Mouse (Mus musculus): ENCODE results near the gene Espn. TPM values are rescaled to one million over a fixed set of nuclear protein-coding genes. Genes with fewer than 3 reads are reported as not detected.
A peak's percentile ranks its signal among the peaks of the same experiment; 100 is the strongest.

The Espn gene
- polyA plus RNA-seq, 1 experiment from 2014 or later: 0.90 TPM

DNA sequence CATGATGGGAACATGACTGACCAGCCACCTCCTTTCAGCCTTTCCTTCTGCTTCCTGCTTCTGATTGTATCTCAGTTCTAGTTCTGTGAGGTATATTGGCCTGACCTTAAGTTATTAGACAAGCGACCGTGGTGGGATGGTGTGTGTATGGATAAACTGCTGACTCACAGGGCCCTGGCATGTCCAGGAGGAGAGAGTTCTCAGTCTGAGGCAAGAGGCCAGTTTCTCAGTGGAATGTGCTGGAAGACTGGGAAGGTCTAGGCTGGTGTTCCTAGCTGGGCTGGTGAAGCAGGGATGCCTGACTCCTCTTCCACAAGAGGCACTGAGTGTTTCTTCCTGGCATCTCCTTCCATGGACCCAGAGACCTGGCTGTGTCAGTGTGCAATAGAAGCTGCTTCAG lies 10.6 kb upstream of the Espn start:
- Histone ChIP-seq H3K9me3 (ENCODE audit: control insufficient read depth, low read length) (no peaks in the 10 kb centered on the region), H3K9ac (ENCODE audit: low read length) (no peak overlapping the region), H3K4me1 (replicated peaks; ENCODE audit: control insufficient read depth, insufficient read depth, low read length) (peaks cover 6% of the 10 kb centered on the region; the same call in 1 of the 2 replicates), H3K36me3 (ENCODE audit: control insufficient read depth, insufficient read depth, low read length) (no peaks in the 10 kb centered on the region), H3K27ac (ENCODE audit: low read depth, low read length) (no peak overlapping the region), H3K27me3 (ENCODE audit: control insufficient read depth, insufficient read depth, low read length) (peaks cover 44% of the 10 kb centered on the region), H3K4me3 (ENCODE audit: low read depth, low read length) (no peak overlapping the region), H3K4me2 (ENCODE audit: low read depth, low read length, severe bottlenecking) (no peak overlapping the region)
- 90% methylated on average over 2 of the region's 2 CpGs for WGBS
- ATAC-seq (replicated peaks; ENCODE audit: low FRiP score) (no peak), DNase-seq (ENCODE audit: low spot score) (no peak)

DNA sequence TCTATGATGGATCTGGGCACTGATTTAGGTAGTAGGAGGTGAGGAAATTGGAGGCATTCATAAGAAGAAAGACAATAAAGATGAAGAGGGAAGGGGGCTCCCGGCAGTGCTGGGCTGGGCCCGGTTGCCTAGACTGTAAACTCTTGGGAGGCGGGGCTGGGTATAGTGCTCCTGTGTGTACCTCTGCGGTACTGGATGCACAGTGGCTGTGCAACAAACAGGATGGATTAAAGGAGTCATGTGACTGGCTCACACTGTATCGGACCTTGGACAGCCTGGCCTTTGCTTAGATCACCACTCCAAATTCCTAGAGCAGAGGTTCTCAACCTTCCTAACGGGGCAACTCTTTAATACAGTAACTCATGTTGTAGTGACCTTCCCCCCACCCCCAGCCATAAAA lies 9.4 kb upstream of the Espn start:
- H3K9me3 ChIP-seq (ENCODE audit: control insufficient read depth, low read length): no peaks in the 10 kb centered on the region
- ATAC-seq (replicated peaks; ENCODE audit: low FRiP score) (no peak), DNase-seq (ENCODE audit: low spot score) (no peak)
- peaks cover 6% of the 10 kb centered on the region; the same call in 1 of the 2 replicates for H3K4me1 ChIP-seq (replicated peaks; ENCODE audit: control insufficient read depth, insufficient read depth, low read length)
- H3K4me2 ChIP-seq (ENCODE audit: low read depth, low read length, severe bottlenecking): no peak overlapping the region
- WGBS: 82% methylated on average over 6 of the region's 6 CpGs
- H3K27ac ChIP-seq (ENCODE audit: low read depth, low read length): no peak overlapping the region
- H3K36me3 ChIP-seq (ENCODE audit: control insufficient read depth, insufficient read depth, low read length): no peaks in the 10 kb centered on the region
- H3K4me3 ChIP-seq (ENCODE audit: low read depth, low read length): no peak overlapping the region
- no peak overlapping the region for H3K9ac ChIP-seq (ENCODE audit: low read length)
- peaks cover 51% of the 10 kb centered on the region for H3K27me3 ChIP-seq (ENCODE audit: control insufficient read depth, insufficient read depth, low read length)

DNA sequence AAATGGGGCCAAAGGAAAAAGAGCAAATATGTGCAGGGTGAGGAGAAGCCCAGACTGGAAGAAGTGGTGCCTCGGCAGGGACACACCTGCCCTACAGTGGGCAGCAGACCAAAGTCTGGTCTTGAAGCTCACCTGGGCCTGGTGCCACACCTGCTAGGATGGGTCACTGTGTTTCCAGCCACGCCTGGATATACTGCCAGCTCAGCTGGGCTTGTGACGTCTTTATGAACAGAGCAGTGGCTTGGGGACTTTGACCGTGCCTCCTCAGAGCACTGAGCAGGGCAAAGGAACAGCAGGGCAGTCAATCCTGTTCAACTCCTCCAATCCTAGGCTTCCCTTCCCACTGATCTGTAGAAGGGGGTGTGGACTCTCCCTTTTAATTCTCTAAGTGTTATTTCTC lies 8.6 kb upstream of the Espn start:
- no peak overlapping the region for H3K27ac ChIP-seq (ENCODE audit: low read depth, low read length)
- WGBS: 30% methylated on average over 4 of the region's 4 CpGs
- no peak overlapping the region for H3K9ac ChIP-seq (ENCODE audit: low read length)

DNA sequence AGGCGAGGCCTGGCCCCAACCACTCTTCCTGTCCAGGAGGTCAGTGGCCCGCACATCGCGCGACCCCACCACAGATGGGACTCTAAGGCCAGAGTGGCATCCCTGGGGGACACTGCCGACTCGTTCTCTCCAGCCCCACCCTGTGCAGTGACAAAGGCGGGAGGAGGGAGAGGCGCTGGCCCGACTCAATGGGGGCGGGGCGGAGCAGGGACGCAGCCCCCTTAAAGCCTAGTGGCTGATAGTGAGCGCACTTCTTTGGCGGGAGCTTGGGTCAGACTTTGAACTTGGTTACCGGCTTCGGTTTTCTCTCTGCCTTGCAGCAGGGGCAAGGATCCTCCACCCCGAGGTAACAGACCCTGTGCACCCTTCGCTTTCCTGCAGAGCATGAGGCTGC lies 7.1 kb upstream of the Espn start:
- H3K27me3 ChIP-seq (ENCODE audit: control insufficient read depth, insufficient read depth, low read length): peaks cover 53% of the 10 kb centered on the region
- no peak for DNase-seq (ENCODE audit: low spot score)
- H3K4me2 ChIP-seq (ENCODE audit: low read depth, low read length, severe bottlenecking): no peak overlapping the region
- no peak for ATAC-seq (replicated peaks; ENCODE audit: low FRiP score)
- H3K4me1 ChIP-seq (replicated peaks; ENCODE audit: control insufficient read depth, insufficient read depth, low read length): peaks cover 6% of the 10 kb centered on the region; the same call in 1 of the 2 replicates
- H3K9ac ChIP-seq (ENCODE audit: low read length): no peak overlapping the region
- no peaks in the 10 kb centered on the region for H3K9me3 ChIP-seq (ENCODE audit: control insufficient read depth, low read length)
- WGBS: 3% methylated on average over 19 of the region's 19 CpGs
- no peaks in the 10 kb centered on the region for H3K36me3 ChIP-seq (ENCODE audit: control insufficient read depth, insufficient read depth, low read length)
- no peak overlapping the region for H3K27ac ChIP-seq (ENCODE audit: low read depth, low read length)
- no peak overlapping the region for H3K4me3 ChIP-seq (ENCODE audit: low read depth, low read length)

More for the DNA sequence above, 8.6 kb upstream of the Espn start:
- Histone ChIP-seq H3K4me3 (ENCODE audit: low read depth, low read length) (no peak overlapping the region), H3K36me3 (ENCODE audit: control insufficient read depth, insufficient read depth, low read length) (no peaks in the 10 kb centered on the region), H3K9me3 (ENCODE audit: control insufficient read depth, low read length) (no peaks in the 10 kb centered on the region), H3K27me3 (ENCODE audit: control insufficient read depth, insufficient read depth, low read length) (peaks cover 51% of the 10 kb centered on the region), H3K4me1 (replicated peaks; ENCODE audit: control insufficient read depth, insufficient read depth, low read length) (peaks cover 6% of the 10 kb centered on the region; the same call in 1 of the 2 replicates), H3K4me2 (ENCODE audit: low read depth, low read length, severe bottlenecking) (no peak overlapping the region)
- ATAC-seq (replicated peaks; ENCODE audit: low FRiP score) (no peak), DNase-seq (ENCODE audit: low spot score) (no peak)

DNA sequence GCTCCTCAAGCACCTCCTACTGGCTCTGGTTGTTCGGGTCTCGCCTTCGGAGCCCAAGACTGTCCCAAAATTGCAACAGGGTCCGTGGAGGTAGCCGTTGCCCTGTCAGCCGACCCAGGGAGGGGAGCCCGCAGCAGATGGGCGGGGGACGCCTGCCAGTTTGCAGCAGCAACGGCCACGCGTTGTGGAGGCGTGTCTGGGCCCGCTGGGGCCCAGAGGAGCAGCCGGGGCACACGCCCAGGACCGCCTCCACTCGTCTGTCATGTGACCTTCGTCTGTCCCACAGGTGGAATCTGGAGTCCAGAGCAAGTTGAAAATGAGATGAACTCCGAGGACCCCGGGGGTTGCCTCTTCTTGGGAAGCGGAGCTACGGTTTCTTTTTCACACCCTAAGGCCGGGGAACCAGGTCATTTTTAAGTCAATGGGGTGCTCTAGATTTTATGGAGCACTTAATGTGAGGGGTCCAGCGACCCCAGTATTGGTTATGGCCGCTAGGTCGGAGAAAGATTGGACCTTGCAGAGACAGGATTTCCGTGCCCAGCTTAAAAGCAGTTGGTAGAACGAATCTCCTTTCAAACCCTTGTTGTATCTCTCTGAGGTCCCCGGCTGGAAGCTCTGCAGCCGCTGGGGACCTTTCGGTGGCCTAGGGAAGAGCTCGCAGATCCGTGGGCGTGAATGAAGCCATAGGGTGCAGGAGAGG lies 6.6 kb upstream of the Espn start, which contains the start of gene Hes2:
Gene Hes2, plus strand, starts transcription at position 283 of the 700 bp plus-strand sequence.
- Histone ChIP-seq H3K9ac (ENCODE audit: low read length) (no peak within 1 kb of the TSS), H3K9me3 (ENCODE audit: control insufficient read depth, low read length) (no peaks in the 10 kb centered on the region), H3K4me2 (ENCODE audit: low read depth, low read length, severe bottlenecking) (0 out of 2 replicates have a peak within 1 kb of the TSS, but pooled peaks have one; percentile 8), H3K4me1 (replicated peaks; ENCODE audit: control insufficient read depth, insufficient read depth, low read length) (peaks cover 6% of the 10 kb centered on the region; the same call in 1 of the 2 replicates), H3K27me3 (ENCODE audit: control insufficient read depth, insufficient read depth, low read length) (peaks cover 55% of the 10 kb centered on the region), H3K4me3 (ENCODE audit: low read depth, low read length) (peak within 1 kb of the TSS; percentile 6; the same call in 1 of the 2 replicates), H3K27ac (ENCODE audit: low read depth, low read length) (no peak within 1 kb of the TSS), H3K36me3 (ENCODE audit: control insufficient read depth, insufficient read depth, low read length) (no peaks in the 10 kb centered on the region)
- DNase-seq (ENCODE audit: low spot score) (no peak), ATAC-seq (replicated peaks; ENCODE audit: low FRiP score) (no peak)
- 4% methylated on average over 35 of the region's 35 CpGs for WGBS

DNA sequence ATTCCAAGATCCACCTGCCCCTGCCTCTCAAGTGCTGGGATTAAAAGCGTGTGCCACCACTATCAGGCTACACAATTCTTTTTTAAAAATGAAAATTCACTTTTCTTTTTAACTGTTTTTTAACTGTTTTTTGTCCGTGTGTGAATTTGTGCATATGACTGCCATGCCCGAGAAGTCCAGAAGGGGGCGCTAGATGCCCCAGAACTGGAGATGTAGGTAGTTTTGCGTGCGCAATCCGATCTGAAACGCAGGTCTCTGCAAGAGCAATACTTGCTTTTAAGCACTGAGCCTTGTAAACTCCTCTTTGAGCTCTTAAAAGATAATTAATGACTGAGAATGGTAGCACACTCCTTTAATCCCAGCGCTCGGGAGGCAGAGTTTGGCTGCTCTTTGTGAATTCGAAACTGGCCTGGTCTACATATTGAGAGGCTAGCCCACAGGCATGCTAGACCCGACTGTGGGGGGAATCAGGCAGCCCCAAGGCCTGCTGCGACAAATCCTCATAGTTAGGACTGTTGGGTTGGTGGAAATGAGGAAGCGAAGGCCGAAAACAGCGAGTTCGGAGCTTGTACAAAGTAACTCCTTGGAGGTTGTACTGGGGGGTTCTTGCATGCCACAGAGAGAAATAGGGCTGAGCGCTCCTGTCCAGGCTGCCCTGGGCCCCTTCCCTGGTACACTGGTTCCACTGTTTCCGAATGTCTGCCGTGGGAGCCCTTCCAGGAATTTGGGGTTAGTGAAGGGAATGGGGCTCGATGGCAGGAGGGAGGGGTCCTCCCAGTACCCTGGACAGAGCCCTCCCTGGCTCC lies 5.8 kb upstream of the Espn start:
- WGBS: 16% methylated on average over 21 of the region's 21 CpGs
- Histone ChIP-seq H3K4me2 (ENCODE audit: low read depth, low read length, severe bottlenecking) (0 out of 2 replicates have a peak overlapping the region, but pooled peaks have one; percentile 8), H3K9ac (ENCODE audit: low read length) (no peak overlapping the region), H3K4me3 (ENCODE audit: low read depth, low read length) (peak overlapping the region; percentile 6; the same call in 1 of the 2 replicates), H3K4me1 (replicated peaks; ENCODE audit: control insufficient read depth, insufficient read depth, low read length) (peaks cover 6% of the 10 kb centered on the region; the same call in 1 of the 2 replicates), H3K36me3 (ENCODE audit: control insufficient read depth, insufficient read depth, low read length) (no peaks in the 10 kb centered on the region), H3K27me3 (ENCODE audit: control insufficient read depth, insufficient read depth, low read length) (peaks cover 63% of the 10 kb centered on the region), H3K27ac (ENCODE audit: low read depth, low read length) (no peak overlapping the region), H3K9me3 (ENCODE audit: control insufficient read depth, low read length) (no peaks in the 10 kb centered on the region)
- DNase-seq (ENCODE audit: low spot score) (peak; percentile 78), ATAC-seq (replicated peaks; ENCODE audit: low FRiP score) (no peak)

DNA sequence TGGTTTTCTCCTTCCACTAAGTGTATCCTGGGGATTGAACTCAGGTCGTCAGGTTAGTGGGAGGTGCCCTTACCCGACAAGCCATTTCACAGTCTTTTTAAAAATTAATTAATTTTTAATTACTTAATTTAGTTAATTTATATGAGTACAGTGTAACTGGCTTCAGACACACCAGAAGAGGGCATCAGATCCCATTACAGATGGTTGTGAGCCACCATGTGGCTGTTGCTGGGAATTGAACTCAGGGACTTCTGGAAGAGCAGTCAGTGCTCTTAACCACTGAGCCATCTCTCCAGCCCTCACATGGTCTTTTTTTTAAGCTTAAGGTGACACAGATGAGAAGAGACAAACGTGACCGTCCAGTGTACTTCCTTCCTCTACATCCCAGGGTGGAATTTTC lies 2.8 kb upstream of the Espn start:
- 69% methylated on average over 4 of the region's 4 CpGs for WGBS
- Histone ChIP-seq H3K9ac (ENCODE audit: low read length) (no peak overlapping the region), H3K36me3 (ENCODE audit: control insufficient read depth, insufficient read depth, low read length) (no peaks in the 10 kb centered on the region), H3K4me1 (replicated peaks; ENCODE audit: control insufficient read depth, insufficient read depth, low read length) (peaks cover 12% of the 10 kb centered on the region), H3K27me3 (ENCODE audit: control insufficient read depth, insufficient read depth, low read length) (peaks cover 71% of the 10 kb centered on the region), H3K9me3 (ENCODE audit: control insufficient read depth, low read length) (no peaks in the 10 kb centered on the region), H3K4me2 (ENCODE audit: low read depth, low read length, severe bottlenecking) (no peak overlapping the region), H3K27ac (ENCODE audit: low read depth, low read length) (no peak overlapping the region), H3K4me3 (ENCODE audit: low read depth, low read length) (no peak overlapping the region)
- DNase-seq (ENCODE audit: low spot score) (no peak), ATAC-seq (replicated peaks; ENCODE audit: low FRiP score) (no peak)

DNA sequence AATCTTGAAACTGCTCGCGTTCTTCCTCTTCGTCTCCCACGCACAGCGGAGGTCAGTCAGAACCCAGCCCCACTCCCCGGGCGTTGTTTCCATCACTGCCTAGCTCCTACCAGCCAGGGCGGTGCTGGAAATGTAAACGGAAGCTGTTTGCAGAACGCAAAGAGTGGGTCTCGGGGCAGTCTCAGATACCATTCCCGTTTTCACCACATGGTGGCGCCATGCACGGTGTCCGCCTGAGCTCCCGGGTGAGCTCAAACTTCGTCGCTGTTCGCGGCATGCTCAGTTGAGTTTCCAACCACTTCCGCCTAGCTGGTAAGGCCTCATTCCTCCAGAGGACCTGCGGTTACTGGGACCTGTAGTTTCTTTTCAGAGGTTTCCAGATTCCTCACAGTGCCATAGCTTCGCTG lies 1.6 kb upstream of the Espn start:
- H3K4me3 ChIP-seq (ENCODE audit: low read depth, low read length): no peak overlapping the region
- 1% methylated on average over 23 of the region's 23 CpGs for WGBS
- H3K9me3 ChIP-seq (ENCODE audit: control insufficient read depth, low read length): no peaks in the 10 kb centered on the region
- peaks cover 61% of the 10 kb centered on the region for H3K27me3 ChIP-seq (ENCODE audit: control insufficient read depth, insufficient read depth, low read length)
- no peaks in the 10 kb centered on the region for H3K36me3 ChIP-seq (ENCODE audit: control insufficient read depth, insufficient read depth, low read length)
- H3K27ac ChIP-seq (ENCODE audit: low read depth, low read length): no peak overlapping the region
- H3K4me2 ChIP-seq (ENCODE audit: low read depth, low read length, severe bottlenecking): peak overlapping the region; percentile 26; the same call in 1 of the 2 replicates
- H3K4me1 ChIP-seq (replicated peaks; ENCODE audit: control insufficient read depth, insufficient read depth, low read length): peaks cover 12% of the 10 kb centered on the region
- H3K9ac ChIP-seq (ENCODE audit: low read length): no peak overlapping the region; the same call in 1 of the 2 replicates
- ATAC-seq (replicated peaks; ENCODE audit: low FRiP score): 0 out of 2 replicates have a peak, but pooled peaks have one; percentile 36
- peak; percentile 92 for DNase-seq (ENCODE audit: low spot score)
